Mouse (Mus musculus) spleen, postnatal 10 days (tissue): ENCODE results near the gene Tsc2.

Experiments
- DNase-seq, 2 experiments: peaks; one replicate each; pipeline ENCODE4 v3.0.0; 2021 to 2022; ENCODE audit warnings: low spot score in 2 of 2

Tsc2 gene

GRCm38 (mm10) chr17:24610711-24611110 lies 21.7 kb downstream of the Tsc2 start:
- DNase-seq, result no peak

- DNase-seq, result peak in 1 of 2 experiments; percentile 68
Observed at GRCm38 (mm10) chr17:24608874-24609273, 23.6 kb downstream of the Tsc2 start.

GRCm38 (mm10) chr17:24608370-24608769 lies 24.1 kb downstream of the Tsc2 start:
- DNase-seq, result no peak

- no peak for DNase-seq
Observed at GRCm38 (mm10) chr17:24604557-24604956, 27.9 kb downstream of the Tsc2 start.

- no peak for DNase-seq
Observed at GRCm38 (mm10) chr17:24603961-24604360, 28.5 kb downstream of the Tsc2 start.

GRCm38 (mm10) chr17:24600502-24600901 lies 31.9 kb downstream of the Tsc2 start:
- no peak for DNase-seq

- no peak for DNase-seq
Observed at GRCm38 (mm10) chr17:24597989-24598388, 34.4 kb downstream of the Tsc2 start.

GRCm38 (mm10) chr17:24596471-24597183 lies 35.8 kb downstream of the Tsc2 start:
- no peak for DNase-seq

GRCm38 (mm10) chr17:24596073-24596466 lies 36.4 kb downstream of the Tsc2 start:
- DNase-seq, result no peak

- DNase-seq, result no peak
Observed at GRCm38 (mm10) chr17:24595126-24596072, 37.0 kb downstream of the Tsc2 start.

- no peak for DNase-seq
Observed at GRCm38 (mm10) chr17:24593992-24594890, 38.2 kb downstream of the Tsc2 start.

- DNase-seq, result no peak
Observed at GRCm38 (mm10) chr17:24593248-24593647, 39.2 kb downstream of the Tsc2 start.

GRCm38 (mm10) chr17:24591695-24592094 lies 40.7 kb downstream of the Tsc2 start:
- DNase-seq, result no peak

GRCm38 (mm10) chr17:24590943-24591342 lies 41.5 kb downstream of the Tsc2 start:
- no peak for DNase-seq

- no peak for DNase-seq
Observed at GRCm38 (mm10) chr17:24586532-24586931, 45.9 kb downstream of the Tsc2 start.

- DNase-seq, result no peak
Observed at GRCm38 (mm10) chr17:24584520-24584919, 47.9 kb downstream of the Tsc2 start.

GRCm38 (mm10) chr17:24583599-24584460 lies 48.6 kb downstream of the Tsc2 start:
- DNase-seq, result no peak

GRCm38 (mm10) chr17:24580287-24580686 lies 52.1 kb downstream of the Tsc2 start:
- no peak for DNase-seq

GRCm38 (mm10) chr17:24579532-24579931 lies 52.9 kb downstream of the Tsc2 start:
- no peak for DNase-seq

- DNase-seq, result no peak
Observed at GRCm38 (mm10) chr17:24573811-24574210, 58.6 kb downstream of the Tsc2 start.
